In the genomic region with DNA sequence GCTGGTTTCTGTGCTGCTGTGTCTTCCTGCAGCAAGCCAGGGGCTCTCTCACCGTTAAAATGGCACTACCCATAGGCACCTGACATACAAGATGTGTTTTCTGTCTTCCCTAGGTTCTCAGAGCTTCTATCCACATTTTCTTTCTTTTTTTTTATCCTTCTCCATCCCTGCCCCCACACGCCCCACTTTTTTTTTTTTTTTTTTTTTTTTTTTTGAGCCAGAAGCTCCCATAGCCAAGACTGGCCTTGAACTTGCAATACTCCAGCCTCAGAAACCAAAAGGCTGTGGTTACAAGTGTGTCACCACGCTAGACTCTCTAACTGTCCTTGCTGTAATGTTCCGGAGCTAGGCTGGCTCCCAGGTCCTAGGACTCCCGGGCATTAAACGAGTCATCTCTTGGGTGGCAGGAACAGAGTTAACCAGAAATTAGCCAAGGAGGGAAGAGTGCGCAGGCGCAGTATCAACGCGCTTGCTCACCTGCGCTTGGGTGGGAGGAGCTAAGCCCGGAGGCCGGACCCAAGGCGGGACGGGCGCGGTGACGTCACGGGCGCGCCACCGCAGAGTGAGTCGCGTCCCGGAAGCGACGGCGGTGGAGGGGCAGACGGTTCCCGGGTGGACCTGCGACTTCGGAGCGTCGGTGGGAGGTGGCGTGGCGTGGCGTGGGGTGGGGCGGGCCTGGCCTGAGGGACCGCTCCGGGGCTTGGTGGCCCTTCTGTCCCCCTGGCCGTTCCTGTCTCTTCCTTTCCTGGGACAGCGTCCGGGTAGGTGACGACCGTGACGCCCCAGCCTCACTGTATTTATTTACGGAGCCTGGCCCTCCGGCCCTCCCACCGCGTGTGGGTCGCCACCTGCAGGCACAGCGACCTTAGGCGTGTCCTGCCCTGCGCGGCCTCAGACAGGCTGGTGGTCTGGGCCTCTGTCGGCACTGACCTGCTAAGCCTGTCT, we compare ENCODE assay signal across 8 mouse cellular contexts. TPM values are rescaled to one million over a fixed set of nuclear protein-coding genes. Genes with fewer than 3 reads are reported as not detected.
A peak's percentile ranks its signal among the peaks of the same experiment; 100 is the strongest.
DNase-seq lines count a peak whose midpoint lies in the region; ATAC-seq and TF ChIP-seq lines count a peak whose summit lies in the region.

No protein-coding gene starts in this region.

- TF ChIP-seq CTCF in lung, postnatal 0 days (IDR thresholded peaks at IDR 0.05) = peak; percentile 39

- no peak for TF ChIP-seq EP300 in lung, postnatal 0 days (IDR thresholded peaks at IDR 0.05)

- peak overlapping the region; percentile 96 for H3K4me2 ChIP-seq in lung, postnatal 0 days (replicated peaks; ENCODE audit: low read depth, low read length)

- H3K9me3 ChIP-seq in hindbrain, embryonic 10.5 days = no peaks in the 10 kb centered on the region
- no peaks in the 10 kb centered on the region for H3K9me3 ChIP-seq in lung, postnatal 0 days (ENCODE audit: low read length)

- no peaks in the 10 kb centered on the region for H3K36me3 ChIP-seq in hindbrain, embryonic 10.5 days
- H3K36me3 ChIP-seq in lung, postnatal 0 days (ENCODE audit: insufficient read depth, low read length) = no peaks in the 10 kb centered on the region

- H3K27ac ChIP-seq in hindbrain, embryonic 10.5 days = peak overlapping the region; percentile 88
- peak overlapping the region; percentile 63 for H3K27ac ChIP-seq in lung, postnatal 0 days (ENCODE audit: low read length)

- H3K9ac ChIP-seq in lung, postnatal 0 days (replicated peaks; ENCODE audit: low read depth) = peak overlapping the region; percentile 76

- DNase-seq in MEL-GATA-1-ER (ENCODE audit: extremely low read depth, low read depth) = peak; percentile 88
- DNase-seq in cerebellum, adult 8-10 months = peak; percentile 94
- peak; percentile 94 for DNase-seq in forelimb bud, embryonic 11.5 days (ENCODE audit: low read depth, low spot score)
- DNase-seq in hindbrain, embryonic 10.5 days (ENCODE audit: low spot score) = peak; percentile 91
- DNase-seq in layer of hippocampus, adult 9-11 months = peak; percentile 96
- peak; percentile 98 for DNase-seq in lung, postnatal 0 days (ENCODE audit: low spot score)
- peak; percentile 84 for DNase-seq in ovary, postnatal 14 days (ENCODE audit: low spot score)
- peak; percentile 97 for DNase-seq in thymus, postnatal 14 days

- 2% methylated on average over 56 of the region's 56 CpGs for WGBS in hindbrain, embryonic 10.5 days
- 2% methylated on average over 45 of the region's 56 CpGs for WGBS in lung, postnatal 0 days

- peaks cover 16% of the 10 kb centered on the region for H3K4me1 ChIP-seq in hindbrain, embryonic 10.5 days (replicated peaks)
- H3K4me1 ChIP-seq in lung, postnatal 0 days (ENCODE audit: insufficient read depth, low read depth, low read length) = peaks cover 10% of the 10 kb centered on the region; the same call in 1 of the 2 replicates

- peaks cover 27% of the 10 kb centered on the region for H3K27me3 ChIP-seq in hindbrain, embryonic 10.5 days (ENCODE audit: insufficient read depth, poor library complexity, severe bottlenecking)
- no peaks in the 10 kb centered on the region for H3K27me3 ChIP-seq in lung, postnatal 0 days (replicated peaks; ENCODE audit: insufficient read depth, low read length)

- H3K4me3 ChIP-seq in hindbrain, embryonic 10.5 days = peak overlapping the region; percentile 99
- peak overlapping the region; percentile 83 for H3K4me3 ChIP-seq in lung, postnatal 0 days (ENCODE audit: low read depth, low read length)

- ATAC-seq in lung, postnatal 0 days = peak; percentile 96

RNA-seq across cellular contexts. Expression of a gene that starts 6.5 kb away (rescaled TPM):
- polyA plus RNA-seq in hindbrain, embryonic 10.5 days (2016; fragmentation: Nextera tagmentation; extraction: Ambion mirVana) = 35.3 and 40.2 TPM in 2 replicates
- polyA plus RNA-seq in lung, postnatal 0 days (2015; fragmentation: Nextera tagmentation; extraction: Ambion mirVana) = 25.3 and 27.7 TPM in 2 replicates

RNA-seq across cellular contexts. Expression of a gene that starts 23.1 kb away (rescaled TPM):
- polyA plus RNA-seq in hindbrain, embryonic 10.5 days (2016; fragmentation: Nextera tagmentation; extraction: Ambion mirVana) = 3.1 and 3.6 TPM in 2 replicates
- polyA plus RNA-seq in lung, postnatal 0 days (2015; fragmentation: Nextera tagmentation; extraction: Ambion mirVana) = 23.0 and 23.1 TPM in 2 replicates

RNA-seq across cellular contexts. Expression of a gene that starts 31.8 kb away (rescaled TPM):
- polyA plus RNA-seq in hindbrain, embryonic 10.5 days (2016; fragmentation: Nextera tagmentation; extraction: Ambion mirVana) = 0.26 and 0.46 TPM in 2 replicates
- 0.18 TPM in 1 of 2 replicates, not detected in the other for polyA plus RNA-seq in lung, postnatal 0 days (2015; fragmentation: Nextera tagmentation; extraction: Ambion mirVana)

RNA-seq across cellular contexts. Expression of a gene that starts 41.4 kb away (rescaled TPM):
- 17.5 and 19.0 TPM in 2 replicates for polyA plus RNA-seq in hindbrain, embryonic 10.5 days (2016; fragmentation: Nextera tagmentation; extraction: Ambion mirVana)
- 114 and 135 TPM in 2 replicates for polyA plus RNA-seq in lung, postnatal 0 days (2015; fragmentation: Nextera tagmentation; extraction: Ambion mirVana)

Comparison
In these comparisons a context has a peak if more than half of its experiments do, and no peak if none do; other contexts are left out.
1. Peak in every context shown above with its lines: DNase-seq, ATAC-seq, H3K4me3 ChIP-seq and H3K27ac ChIP-seq.